Mouse (Mus musculus) lung, postnatal 25 days (tissue): Measurements from ENCODE around the gene Polr3h.
A peak's percentile ranks its signal among the peaks of the same experiment; 100 is the strongest.

Source experiments
- DNase-seq: peaks from one replicate; pipeline ENCODE4 v3.0.0; 2022; ENCODE audit warnings: low spot score

The Polr3h gene

DNA sequence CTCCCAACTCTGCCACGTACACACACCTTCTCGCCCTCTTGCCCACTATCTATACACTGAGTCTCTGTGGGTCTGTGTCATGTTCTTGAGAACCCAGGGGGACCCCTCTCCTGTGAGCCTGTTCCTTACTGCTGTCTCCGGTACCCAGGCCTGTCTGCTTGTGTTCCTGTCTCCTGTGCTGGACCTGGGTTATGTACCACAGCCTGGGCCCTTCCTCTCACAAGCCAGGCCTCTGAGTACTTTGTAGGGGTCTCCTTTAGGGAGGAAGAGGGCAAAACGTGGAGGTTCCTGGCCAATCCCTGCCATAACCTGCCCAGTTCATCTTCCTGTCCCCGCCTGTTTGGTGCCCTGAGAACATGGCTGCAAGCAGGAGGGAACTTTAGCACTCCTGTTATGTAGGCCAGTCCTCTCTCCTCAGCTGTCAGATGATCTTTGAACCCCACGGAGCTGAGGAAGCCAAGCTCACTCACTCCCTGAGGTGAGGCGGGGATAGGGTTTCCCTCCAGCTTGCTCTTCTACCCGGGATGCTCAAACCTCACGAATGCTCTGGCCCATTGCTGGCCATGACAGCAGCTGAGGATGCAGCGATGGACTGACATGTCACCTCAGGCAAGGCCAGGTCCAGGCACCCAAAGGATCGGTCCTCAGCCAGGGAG, 23.6 kb upstream of the Polr3h start:
- DNase-seq, result no peak

DNA sequence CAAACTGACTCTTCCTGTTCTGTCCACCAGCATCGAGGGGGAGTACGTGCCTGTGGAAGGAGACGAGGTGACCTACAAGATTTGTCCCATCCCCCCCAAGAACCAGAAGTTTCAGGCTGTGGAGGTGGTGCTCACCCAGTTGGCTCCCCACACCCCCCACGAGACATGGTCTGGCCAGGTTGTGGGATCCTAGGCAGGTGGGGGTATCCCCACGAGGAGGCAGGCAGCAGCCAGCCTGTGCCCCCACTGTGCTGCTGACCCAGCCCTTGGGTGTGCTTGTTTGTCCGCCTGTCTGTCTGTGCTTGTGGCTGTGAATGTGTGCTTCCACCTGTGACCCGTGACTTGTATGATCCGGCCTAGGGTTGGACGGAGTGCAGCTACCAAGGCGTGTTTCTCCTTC, 23.0 kb upstream of the Polr3h start:
- DNase-seq, result no peak

GRCm38 (mm10) chr15:81943176-81943749, 17.2 kb upstream of the Polr3h start:
- DNase-seq, result no peak

DNA sequence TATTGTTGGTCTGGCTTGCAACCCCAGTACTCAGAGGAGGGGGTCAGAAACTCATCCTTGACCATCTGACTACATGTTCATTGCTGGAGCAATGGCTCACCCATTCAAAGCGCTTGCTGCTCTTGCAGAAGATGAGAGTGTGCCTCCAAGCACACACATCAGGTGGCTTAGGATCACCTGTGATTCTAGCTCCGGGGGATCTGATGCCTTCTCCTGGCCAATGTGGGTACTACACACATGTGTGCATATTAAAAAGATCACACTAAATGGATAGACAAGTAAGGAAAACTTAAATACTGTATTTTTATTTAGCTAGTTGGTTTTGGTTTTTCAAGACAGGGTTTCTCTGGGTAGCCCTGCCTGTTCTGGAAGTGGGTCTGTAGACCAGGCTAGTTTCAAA, 15.0 kb upstream of the Polr3h start:
- no peak for DNase-seq

GRCm38 (mm10) chr15:81940219-81940618, 14.2 kb upstream of the Polr3h start:
- no peak for DNase-seq

DNA sequence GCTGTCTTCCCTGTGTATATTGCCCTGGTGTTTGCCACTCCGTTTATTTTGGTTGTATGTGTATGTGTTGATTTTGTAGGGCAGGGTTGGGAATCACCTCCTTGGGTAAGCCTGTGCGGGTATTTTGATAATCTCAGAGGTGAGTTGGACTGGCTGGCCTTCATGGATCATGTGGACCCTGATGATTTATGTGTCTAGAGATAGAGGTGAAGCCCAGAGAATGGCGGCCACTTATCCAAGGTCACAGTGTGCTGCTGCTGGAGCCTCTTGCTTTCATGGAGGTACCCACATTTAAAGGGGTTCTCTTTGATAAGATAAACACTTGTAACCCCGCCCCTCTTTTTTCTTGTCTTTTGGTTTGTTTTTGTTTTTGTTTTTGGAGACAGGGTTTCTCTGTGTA, 13.7 kb upstream of the Polr3h start:
- DNase-seq, result no peak

- DNase-seq, result no peak
Observed at GRCm38 (mm10) chr15:81939157-81939715, 13.2 kb upstream of the Polr3h start.

DNA sequence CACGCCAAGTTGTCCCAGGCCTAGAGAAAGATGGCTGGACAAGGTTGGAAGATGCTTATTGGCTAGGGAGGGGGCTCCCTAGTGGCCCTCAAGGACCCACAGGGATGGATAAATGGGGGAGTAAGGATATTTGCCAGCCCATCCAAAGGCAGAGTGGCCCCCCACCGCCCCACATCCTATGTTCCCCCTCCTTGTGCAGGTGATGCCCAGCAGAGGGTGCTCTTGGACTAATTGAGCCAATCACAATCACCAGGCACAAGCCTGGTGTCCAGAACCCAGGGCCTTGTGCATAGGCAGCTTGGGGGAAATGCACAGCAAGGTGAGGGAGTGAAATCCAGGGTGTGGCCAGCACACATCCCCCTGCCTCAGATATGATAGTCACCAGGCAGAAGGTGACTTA, 12.2 kb upstream of the Polr3h start:
- DNase-seq, result no peak

- no peak for DNase-seq
Observed at GRCm38 (mm10) chr15:81937098-81937972, 11.3 kb upstream of the Polr3h start.

- no peak for DNase-seq
Observed at GRCm38 (mm10) chr15:81936679-81937078, 10.6 kb upstream of the Polr3h start, which contains the start of gene Csdc2. Gene Csdc2 (plus strand): TSS chr15:81936759.

- DNase-seq, result no peak
Observed at GRCm38 (mm10) chr15:81935869-81936637, 10.0 kb upstream of the Polr3h start.

DNA sequence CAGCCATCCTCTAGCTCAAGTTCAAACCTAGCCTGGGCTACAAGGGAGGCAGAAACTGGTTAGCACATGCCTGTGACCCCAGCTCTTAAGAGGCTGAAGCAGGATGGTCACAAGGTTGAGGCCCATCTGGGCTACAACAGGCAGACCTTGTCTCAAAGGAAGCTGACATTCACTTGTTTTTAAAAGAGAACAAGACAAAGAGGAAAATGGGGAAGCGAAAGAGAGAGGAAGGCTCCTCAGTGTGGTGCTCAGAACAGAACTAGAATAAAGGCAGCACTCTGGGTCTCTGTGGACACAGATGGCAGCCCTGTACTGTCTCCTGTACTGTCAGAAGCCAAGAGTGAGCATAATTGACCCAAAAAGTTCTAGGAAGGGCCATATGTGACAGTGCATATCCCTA, 7.9 kb upstream of the Polr3h start:
- DNase-seq, result no peak

GRCm38 (mm10) chr15:81932951-81933470, 7.0 kb upstream of the Polr3h start:
- no peak for DNase-seq

DNA sequence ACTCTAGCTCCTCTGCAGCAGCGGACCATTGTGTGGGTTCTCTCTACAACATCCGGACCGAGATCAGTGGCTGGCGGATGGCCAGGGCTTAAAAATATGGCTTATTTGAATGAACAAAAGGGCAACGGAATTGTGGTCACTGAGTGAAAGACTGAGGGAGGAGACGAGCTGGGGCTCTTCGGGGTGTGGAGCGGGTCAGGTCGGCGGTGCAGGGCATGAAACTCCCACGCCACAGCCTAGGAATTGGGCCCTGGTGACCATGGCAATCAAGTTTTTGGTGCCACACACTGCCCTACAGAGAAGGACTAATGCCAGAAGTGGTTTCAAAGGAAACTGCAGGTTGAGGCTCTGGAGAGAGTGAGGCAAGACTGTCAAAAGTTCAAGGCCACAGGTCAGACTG, 2.2 kb upstream of the Polr3h start:
- DNase-seq, result peak; percentile 26

GRCm38 (mm10) chr15:81927741-81928140, 1.7 kb upstream of the Polr3h start:
- DNase-seq, result no peak

- no peak for DNase-seq
Observed at GRCm38 (mm10) chr15:81926446-81926822, 394 bp upstream of the Polr3h start.

DNA sequence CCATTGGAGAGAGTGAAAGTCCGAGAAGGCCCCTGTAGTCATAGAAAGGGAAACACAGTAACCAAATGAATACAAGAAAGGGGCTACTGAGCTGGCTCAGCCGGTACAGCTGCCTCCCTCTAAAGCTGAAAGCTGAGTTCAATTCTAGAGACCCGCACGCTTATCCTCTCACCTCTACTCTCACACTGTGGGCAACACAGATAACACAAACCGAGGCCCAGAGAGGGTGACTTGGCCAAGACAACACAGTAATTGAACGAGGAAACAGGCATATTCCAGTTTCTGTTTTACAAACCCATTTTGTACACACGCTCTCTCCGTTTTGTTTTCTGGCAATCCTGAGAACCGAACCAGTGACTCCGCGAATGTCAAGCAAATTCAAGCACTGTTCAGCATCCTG, 1.1 kb downstream of the Polr3h start:
- no peak for DNase-seq

- no peak for DNase-seq
Observed at GRCm38 (mm10) chr15:81921255-81921654, 4.8 kb downstream of the Polr3h start.

DNA sequence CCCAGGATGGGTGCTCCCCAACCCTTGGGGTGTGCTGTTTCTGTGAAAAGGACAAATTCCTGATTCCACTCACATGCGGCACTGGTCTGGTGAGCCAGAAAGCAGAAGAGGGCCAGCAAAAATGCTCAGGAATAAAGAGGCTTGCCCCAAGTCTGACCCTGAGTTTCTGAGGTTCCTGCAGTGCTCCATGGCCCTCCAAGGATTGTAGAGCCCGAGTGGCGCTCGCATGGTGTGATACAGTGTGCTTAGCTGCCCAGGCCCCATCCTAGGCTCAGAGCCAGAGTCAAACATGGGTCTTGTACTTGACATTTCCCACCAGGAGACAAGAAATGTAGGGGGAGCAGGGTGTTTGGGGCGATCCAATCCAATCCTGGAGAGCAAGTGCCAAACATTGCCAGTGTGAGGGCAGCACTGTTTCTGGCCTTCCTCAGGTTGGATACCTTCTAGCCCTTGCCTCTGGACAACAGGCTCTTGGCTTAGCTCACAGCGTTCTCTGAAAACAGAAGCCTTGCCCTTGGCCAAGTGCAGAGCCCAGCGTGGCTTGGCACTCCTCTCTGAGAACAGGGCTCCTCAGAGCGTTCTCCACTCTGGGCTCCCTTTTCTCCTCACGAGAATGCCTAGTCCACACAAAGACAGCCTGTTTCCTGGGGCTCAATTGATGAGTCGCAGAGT, 5.4 kb downstream of the Polr3h start:
- no peak for DNase-seq

- DNase-seq, result no peak
Observed at GRCm38 (mm10) chr15:81919062-81919461, 7.0 kb downstream of the Polr3h start.
